10 mouse cellular contexts compared by ENCODE assay signal in genomic region chr12:16874086-16874485, GRCm38 (mm10). TPM values are rescaled to one million over a fixed set of nuclear protein-coding genes. Genes with fewer than 3 reads are reported as not detected.
DNase-seq lines count a peak whose midpoint lies in the region; ATAC-seq and TF ChIP-seq lines count a peak whose summit lies in the region.
"Had no signal": no experiment of that assay in that cellular context is flagged by ENCODE, and none has a peak within 500 bp of the region (broad histone marks: within the 10 kb centered on the region; RNA-seq: fewer than 3 reads in every experiment).

No protein-coding gene starts in this region.

- no peak for ATAC-seq in liver, embryonic 12.5 days
- ATAC-seq in forebrain, embryonic 11.5 days (replicated peaks; ENCODE audit: low FRiP score): no peak
- ATAC-seq: Patski had no signal

- H3K27ac ChIP-seq in liver, adult 2 months (replicated peaks; ENCODE audit: insufficient read depth, low read depth, low read length): peak overlapping the region; percentile 78
- no peak overlapping the region for H3K27ac ChIP-seq in liver, embryonic 12.5 days
- H3K27ac ChIP-seq in limb, embryonic 10.5 days: no peak overlapping the region
- no peak overlapping the region for H3K27ac ChIP-seq in forebrain, embryonic 11.5 days (ENCODE audit: low read depth, low read length)
- H3K27ac ChIP-seq: embryonic facial prominence, embryonic 12.5 days had no signal

- no peak overlapping the region for H3K4me3 ChIP-seq in liver, adult 2 months (ENCODE audit: insufficient read depth, low read depth, low read length)
- no peak overlapping the region for H3K4me3 ChIP-seq in liver, embryonic 12.5 days
- no peak overlapping the region for H3K4me3 ChIP-seq in limb, embryonic 10.5 days
- no peak overlapping the region for H3K4me3 ChIP-seq in forebrain, embryonic 11.5 days (ENCODE audit: low read depth, low read length)
- H3K4me3 ChIP-seq: embryonic facial prominence, embryonic 12.5 days had no signal

- 19% methylated on average over 2 of the region's 2 CpGs for WGBS in liver, adult 2 months
- whole genome bisulfite sequencing in liver, embryonic 12.5 days (ENCODE audit: insufficient replicate concordance): 41% methylated on average over 2 of the region's 2 CpGs
- whole genome bisulfite sequencing in limb, embryonic 10.5 days: 48% methylated on average over 2 of the region's 2 CpGs
- WGBS in forebrain, embryonic 11.5 days: 66% methylated on average over 2 of the region's 2 CpGs

- H3K9ac ChIP-seq in liver, adult 2 months (ENCODE audit: low read depth, low read length): no peak overlapping the region
- no peak overlapping the region for H3K9ac ChIP-seq in liver, embryonic 12.5 days
- H3K9ac ChIP-seq in forebrain, embryonic 11.5 days (ENCODE audit: low read length): no peak overlapping the region
- H3K9ac ChIP-seq: embryonic facial prominence, embryonic 12.5 days had no signal

- no peak overlapping the region for H3K4me2 ChIP-seq in liver, embryonic 12.5 days
- H3K4me2 ChIP-seq in forebrain, embryonic 11.5 days (ENCODE audit: low read depth, low read length, severe bottlenecking): no peak overlapping the region
- H3K4me2 ChIP-seq: embryonic facial prominence, embryonic 12.5 days had no signal

- no peaks in the 10 kb centered on the region for H3K27me3 ChIP-seq in liver, adult 2 months (ENCODE audit: control insufficient read depth, insufficient read depth, low read length)
- H3K27me3 ChIP-seq in liver, embryonic 12.5 days (replicated peaks): peaks cover 18% of the 10 kb centered on the region
- no peaks in the 10 kb centered on the region for H3K27me3 ChIP-seq in limb, embryonic 10.5 days (ENCODE audit: low read depth, poor library complexity, severe bottlenecking)
- H3K27me3 ChIP-seq in forebrain, embryonic 11.5 days (ENCODE audit: control insufficient read depth, insufficient read depth, low read length): no peaks in the 10 kb centered on the region
- H3K27me3 ChIP-seq: embryonic facial prominence, embryonic 12.5 days; Patski had no signal

- H3K9me3 ChIP-seq in liver, embryonic 12.5 days (replicated peaks): no peaks in the 10 kb centered on the region
- H3K9me3 ChIP-seq in limb, embryonic 10.5 days (replicated peaks): no peaks in the 10 kb centered on the region
- H3K9me3 ChIP-seq in forebrain, embryonic 11.5 days (ENCODE audit: control insufficient read depth, low read length): no peaks in the 10 kb centered on the region; the same call in 1 of the 2 replicates
- H3K9me3 ChIP-seq: embryonic facial prominence, embryonic 12.5 days had no signal

- TF ChIP-seq POLR2A in liver, adult 2 months (IDR thresholded peaks at IDR 0.05; ENCODE audit: extremely low read depth, insufficient read depth, low read length): no peak

- TF ChIP-seq CTCF in liver, adult 2 months (IDR thresholded peaks at IDR 0.05; ENCODE audit: low read depth, low read length): no peak

- peaks cover 42% of the 10 kb centered on the region for H3K4me1 ChIP-seq in liver, adult 2 months (ENCODE audit: control insufficient read depth, insufficient read depth, low read length)
- peaks cover 49% of the 10 kb centered on the region for H3K4me1 ChIP-seq in liver, embryonic 12.5 days
- peaks cover 33% of the 10 kb centered on the region for H3K4me1 ChIP-seq in limb, embryonic 10.5 days
- H3K4me1 ChIP-seq in forebrain, embryonic 11.5 days (replicated peaks; ENCODE audit: control insufficient read depth, insufficient read depth, low read length): peaks cover 3% of the 10 kb centered on the region; the same call in 1 of the 2 replicates

- H3K36me3 ChIP-seq in liver, adult 2 months (ENCODE audit: control insufficient read depth, insufficient read depth, low read length): no peaks in the 10 kb centered on the region
- no peaks in the 10 kb centered on the region for H3K36me3 ChIP-seq in liver, embryonic 12.5 days
- no peaks in the 10 kb centered on the region for H3K36me3 ChIP-seq in limb, embryonic 10.5 days
- no peaks in the 10 kb centered on the region for H3K36me3 ChIP-seq in forebrain, embryonic 11.5 days (ENCODE audit: control insufficient read depth, insufficient read depth, low read length)
- H3K36me3 ChIP-seq: embryonic facial prominence, embryonic 12.5 days had no signal

- DNase-seq in liver, adult 2 months (ENCODE audit: extremely low read depth, low read depth, low spot score): peak; percentile 98
- peak; percentile 33 to 41 for DNase-seq in cerebellum, postnatal 14 days
- DNase-seq in kidney, postnatal 14 days: peak; percentile 80
- DNase-seq in thymus, postnatal 10 days (ENCODE audit: low spot score in 2 of 2): peak; percentile 50 to 60
- no peak for DNase-seq in spleen, adult 18-20 months
- no peak for DNase-seq in limb, embryonic 10.5 days (ENCODE audit: low spot score)
- no peak for DNase-seq in forebrain, embryonic 11.5 days (ENCODE audit: low spot score)

- H3K79me2 ChIP-seq in liver, adult 2 months (ENCODE audit: control insufficient read depth, insufficient read depth, low read length): no peaks in the 10 kb centered on the region

RNA-seq across cellular contexts. Expression of gene Rock2, which starts 20.6 kb away (rescaled TPM):
- 11.7 and 14.5 TPM in 2 replicates for total RNA-seq in liver, adult 2 months (2014; rRNA removed)
- polyA plus RNA-seq in liver, adult 2 months (2012; rRNA removed): 1.5 and 1.7 TPM in 2 replicates
- 14.3 and 14.4 TPM in 2 replicates for polyA plus RNA-seq in liver, embryonic 12.5 days (2016; fragmentation: Nextera tagmentation; extraction: Ambion mirVana)
- 10.1 and 12.5 TPM in 2 replicates for polyA plus RNA-seq in limb, embryonic 10.5 days (2016; fragmentation: Nextera tagmentation; extraction: Ambion mirVana)
- polyA plus RNA-seq in forebrain, embryonic 11.5 days (2014; fragmentation: Nextera tagmentation; extraction: Ambion mirVana): 15.8 and 17.9 TPM in 2 replicates

Comparison
In these comparisons a context has a peak if more than half of its experiments do, and no peak if none do; other contexts are left out.
1. DNase-seq: peak in liver, adult 2 months (single experiment), cerebellum, postnatal 14 days (2 of 2), kidney, postnatal 14 days (single experiment) and thymus, postnatal 10 days (2 of 2); none in spleen, adult 18-20 months (0 of 2), limb, embryonic 10.5 days (single experiment) and forebrain, embryonic 11.5 days (single experiment).